28 mouse cellular contexts compared by ENCODE assay signal in the genomic region with DNA sequence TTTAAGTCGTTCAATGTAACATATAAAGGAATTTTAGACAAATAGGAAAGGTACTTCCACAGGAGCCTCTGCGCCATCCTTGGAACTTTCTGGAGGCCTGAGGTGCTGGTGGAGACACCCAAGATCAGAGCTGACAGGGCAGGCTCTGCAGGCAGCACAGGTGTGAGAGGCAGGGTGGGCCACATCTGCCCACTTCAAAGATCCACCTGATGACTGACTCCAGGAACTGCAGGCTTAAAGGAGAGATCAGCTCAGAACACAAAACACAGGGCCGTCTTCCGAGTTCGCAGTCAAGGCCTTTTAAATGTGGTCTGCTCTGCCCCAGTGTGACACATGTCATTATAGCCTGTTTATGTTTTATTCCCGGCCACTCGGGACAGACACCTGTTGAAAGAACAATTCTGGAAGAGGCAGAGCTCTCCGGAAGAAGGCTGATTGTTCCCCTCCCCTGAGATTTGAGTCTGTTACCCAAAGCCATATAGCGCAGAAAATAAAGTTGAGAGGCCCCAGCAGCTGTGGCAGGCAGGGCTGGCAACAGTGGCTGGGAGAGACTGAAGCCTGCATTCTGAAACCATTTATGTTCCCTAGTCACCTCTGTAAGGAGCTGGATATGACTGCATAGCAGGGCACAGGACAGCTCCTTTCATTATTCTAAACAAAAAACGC.
DNase-seq lines count a peak whose midpoint lies in the region; ATAC-seq lines count a peak whose summit lies in the region.
"Had no signal": no experiment of that assay in that cellular context is flagged by ENCODE, and none has a peak within 500 bp of the region (broad histone marks: within the 10 kb centered on the region; RNA-seq: fewer than 3 reads in every experiment).

No protein-coding gene starts in this region.

- no peak overlapping the region for H3K4me3 ChIP-seq in heart, embryonic 16.5 days (ENCODE audit: low read length)
- H3K4me3 ChIP-seq in limb, embryonic 13.5 days, result no peak overlapping the region
- H3K4me3 ChIP-seq: embryonic facial prominence, embryonic 13.5 days; erythroblast, embryonic 14.5 days; forebrain, embryonic 15.5 days; heart, embryonic 10.5 days; heart, embryonic 15.5 days; hindbrain, embryonic 15.5 days; kidney, embryonic 15.5 days; layer of hippocampus, adult 2 months; lung, embryonic 15.5 days had no signal

- no peaks in the 10 kb centered on the region for H3K27me3 ChIP-seq in heart, embryonic 16.5 days (ENCODE audit: control insufficient read depth, insufficient read depth, low read length)
- H3K27me3 ChIP-seq in limb, embryonic 13.5 days, result 0 out of 2 replicates have a peak, but pooled peaks cover 3% of the 10 kb centered on the region
- H3K27me3 ChIP-seq: embryonic facial prominence, embryonic 13.5 days; forebrain, embryonic 15.5 days; heart, embryonic 15.5 days; hindbrain, embryonic 15.5 days; kidney, embryonic 15.5 days; lung, embryonic 15.5 days; Patski had no signal

- no peaks in the 10 kb centered on the region for H3K36me3 ChIP-seq in heart, embryonic 16.5 days (ENCODE audit: control insufficient read depth, insufficient read depth)
- no peaks in the 10 kb centered on the region for H3K36me3 ChIP-seq in limb, embryonic 13.5 days
- H3K36me3 ChIP-seq: embryonic facial prominence, embryonic 13.5 days; forebrain, embryonic 15.5 days; heart, embryonic 10.5 days; heart, embryonic 15.5 days; hindbrain, embryonic 15.5 days; kidney, embryonic 15.5 days; lung, embryonic 15.5 days had no signal

- no peak for DNase-seq in heart, postnatal 4 days
- peak; percentile 55 for DNase-seq in thymus, postnatal 0 days (ENCODE audit: low spot score)
- peak; percentile 45 for DNase-seq in thymus, postnatal 4 days
- DNase-seq in frontal cortex, postnatal 25 days (ENCODE audit: low spot score in 2 of 2), result no peak
- no peak for DNase-seq in kidney, adult 11 months
- DNase-seq: cerebellum, adult 11-12 months; cerebellum, adult 9-11 months; embryo, embryonic 11 days; kidney, adult 18-20 months; kidney, postnatal 25 days; right cerebral cortex, postnatal 25 days; spleen, adult 18-20 months had no signal

- H3K4me1 ChIP-seq in heart, embryonic 16.5 days (ENCODE audit: control insufficient read depth, insufficient read depth, low read length), result peaks cover 7% of the 10 kb centered on the region
- peaks cover 42% of the 10 kb centered on the region for H3K4me1 ChIP-seq in limb, embryonic 13.5 days

- H3K9me3 ChIP-seq in heart, embryonic 16.5 days (replicated peaks; ENCODE audit: control insufficient read depth, low read length), result no peaks in the 10 kb centered on the region
- H3K9me3 ChIP-seq in limb, embryonic 13.5 days, result no peaks in the 10 kb centered on the region
- H3K9me3 ChIP-seq: embryonic facial prominence, embryonic 13.5 days; forebrain, embryonic 15.5 days; heart, embryonic 10.5 days; heart, embryonic 15.5 days; hindbrain, embryonic 15.5 days; kidney, embryonic 15.5 days; lung, embryonic 15.5 days had no signal

- no peak overlapping the region for H3K4me2 ChIP-seq in heart, embryonic 16.5 days (ENCODE audit: low read depth, low read length)
- H3K4me2 ChIP-seq in limb, embryonic 13.5 days (replicated peaks), result no peak overlapping the region
- H3K4me2 ChIP-seq: embryonic facial prominence, embryonic 13.5 days; forebrain, embryonic 15.5 days; heart, embryonic 15.5 days; hindbrain, embryonic 15.5 days; kidney, embryonic 15.5 days; liver, embryonic 11.5 days; lung, embryonic 15.5 days; midbrain, embryonic 11.5 days had no signal

- H3K27ac ChIP-seq in heart, embryonic 16.5 days (ENCODE audit: low read length), result no peak overlapping the region
- peak overlapping the region; percentile 48 for H3K27ac ChIP-seq in limb, embryonic 13.5 days
- H3K27ac ChIP-seq: embryonic facial prominence, embryonic 13.5 days; forebrain, embryonic 15.5 days; heart, embryonic 10.5 days; heart, embryonic 15.5 days; hindbrain, embryonic 15.5 days; kidney, embryonic 15.5 days; layer of hippocampus, adult 2 months; lung, embryonic 15.5 days had no signal

- 71% methylated on average over 10 of the region's 10 CpGs for WGBS in heart, embryonic 16.5 days
- 43% methylated on average over 10 of the region's 10 CpGs for WGBS in limb, embryonic 13.5 days

- ATAC-seq in heart, embryonic 16.5 days (replicated peaks; ENCODE audit: extremely low read depth, insufficient read depth, low FRiP score), result peak; percentile 39; the same call in 1 of the 2 replicates
- ATAC-seq in limb, embryonic 13.5 days (ENCODE audit: low FRiP score, low read depth), result peak; percentile 48
- ATAC-seq: forebrain, embryonic 15.5 days; inflammation-experienced regulatory T-cells, adult 6 months; midbrain, embryonic 16.5 days; Patski had no signal

- no peak overlapping the region for H3K9ac ChIP-seq in heart, embryonic 16.5 days (ENCODE audit: low read length)
- no peak overlapping the region for H3K9ac ChIP-seq in limb, embryonic 13.5 days
- H3K9ac ChIP-seq: embryonic facial prominence, embryonic 13.5 days; forebrain, embryonic 15.5 days; heart, embryonic 15.5 days; hindbrain, embryonic 15.5 days; kidney, embryonic 15.5 days; lung, embryonic 15.5 days had no signal

Comparison
In these comparisons a context has a peak if more than half of its experiments do, and no peak if none do; other contexts are left out.
1. DNase-seq: peak in thymus, postnatal 0 days (single experiment) and thymus, postnatal 4 days (single experiment); none in heart, postnatal 4 days (single experiment), frontal cortex, postnatal 25 days (0 of 2) and kidney, adult 11 months (single experiment).